Mouse (Mus musculus): ENCODE data around the gene Rufy2.

DNA sequence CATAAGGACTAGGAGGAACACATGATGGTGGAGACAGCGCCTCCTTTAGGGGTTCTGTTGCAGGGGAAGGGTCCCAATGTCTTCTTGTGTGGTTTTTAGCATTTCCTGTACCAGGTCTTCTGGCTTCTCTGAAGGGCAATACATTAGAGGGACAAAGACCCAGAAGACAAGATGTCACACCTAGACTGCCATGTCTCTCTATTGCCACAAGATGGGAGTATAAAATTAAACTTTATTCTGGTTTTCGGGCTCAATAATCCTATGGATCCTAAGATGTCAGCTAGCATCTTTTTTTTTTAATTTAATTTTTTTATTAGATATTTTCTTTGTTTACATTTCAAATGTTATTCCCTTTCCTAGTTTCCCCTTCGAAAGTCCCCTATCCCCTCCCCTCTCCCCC is 63.1 kb downstream of the Rufy2 start:
- TF ChIP-seq GATA1 (IDR thresholded peaks at IDR 0.05; ENCODE audit: borderline replicate concordance, low read length) = no peak
- no peak for TF ChIP-seq FLI1 (IDR thresholded peaks at IDR 0.05; ENCODE audit: low read length)
